Mouse (Mus musculus) erythroblast, adult 5-6 weeks (primary cell): ENCODE results near the gene Tet3. TPM values are rescaled to one million over a fixed set of nuclear protein-coding genes. Genes with fewer than 3 reads are reported as not detected.

Source experiments
- ATAC-seq: replicated peaks from 2 replicates; pipeline ENCODE4 v1.8.0; 2016; ENCODE audit warnings: moderate number of reproducible peaks, mild to moderate bottlenecking, moderate TSS enrichment, inconsistent platforms; ENCODE audit not compliant: poor library complexity, low FRiP score, severe bottlenecking
- total RNA-seq, 2 experiments: library from RNA; stranded (forward) in 1 of 2; stranded (reverse) in 1 of 2; fragments of 150-400 nt in 1 of 2; fragments of 200-764, 138-1000 nt in 1 of 2; gene quantifications; 2 replicates each; pipeline versions ENCODE4 v1.2.3 to v1.2.4; 2015 to 2017; ENCODE audit warnings: low replicate concordance in 2 of 2

Tet3 gene
- total RNA-seq, 2 experiments from 2014 or later, result 24.9 to 29.6 TPM

- no peak for ATAC-seq
These were observed 16.2 kb downstream of the Tet3 start for GRCm38 (mm10) chr6:83442639-83443038.

- ATAC-seq, result peak; percentile 85
These were observed 17.4 kb downstream of the Tet3 start for GRCm38 (mm10) chr6:83441259-83442061.

- ATAC-seq, result peak; percentile 40
These were observed 18.2 kb downstream of the Tet3 start for GRCm38 (mm10) chr6:83440510-83441258.

- no peak for ATAC-seq
These were observed 18.7 kb downstream of the Tet3 start for GRCm38 (mm10) chr6:83440197-83440509.

- no peak for ATAC-seq
These were observed 19.1 kb downstream of the Tet3 start for GRCm38 (mm10) chr6:83439781-83440180.

GRCm38 (mm10) chr6:83439119-83439767, 19.6 kb downstream of the Tet3 start:
- ATAC-seq, result no peak

- ATAC-seq, result no peak
These were observed 20.3 kb downstream of the Tet3 start for GRCm38 (mm10) chr6:83438584-83438983.

GRCm38 (mm10) chr6:83437802-83438201, 21.1 kb downstream of the Tet3 start:
- ATAC-seq, result no peak

GRCm38 (mm10) chr6:83437225-83437624, 21.7 kb downstream of the Tet3 start:
- no peak for ATAC-seq

GRCm38 (mm10) chr6:83436547-83436946, 22.3 kb downstream of the Tet3 start:
- ATAC-seq, result no peak

- no peak for ATAC-seq
These were observed 23.7 kb downstream of the Tet3 start for GRCm38 (mm10) chr6:83435174-83435573.

- ATAC-seq, result no peak
These were observed 25.3 kb downstream of the Tet3 start for GRCm38 (mm10) chr6:83433546-83433945.

GRCm38 (mm10) chr6:83432966-83433365, 25.9 kb downstream of the Tet3 start:
- ATAC-seq, result no peak

- no peak for ATAC-seq
These were observed 30.7 kb downstream of the Tet3 start for GRCm38 (mm10) chr6:83427968-83428731.

- ATAC-seq, result no peak
These were observed 31.4 kb downstream of the Tet3 start for GRCm38 (mm10) chr6:83427512-83427911.

GRCm38 (mm10) chr6:83426576-83426975, 32.3 kb downstream of the Tet3 start:
- ATAC-seq, result no peak

GRCm38 (mm10) chr6:83424053-83424404, 34.9 kb downstream of the Tet3 start:
- ATAC-seq, result no peak

- no peak for ATAC-seq
These were observed 35.4 kb downstream of the Tet3 start for GRCm38 (mm10) chr6:83423400-83424052.

GRCm38 (mm10) chr6:83421866-83422649, 36.8 kb downstream of the Tet3 start:
- no peak for ATAC-seq
